Mouse (Mus musculus) heart, postnatal 14 days (tissue): ENCODE results near the gene Shisa5. TPM values are rescaled to one million over a fixed set of nuclear protein-coding genes. Genes with fewer than 3 reads are reported as not detected.
A peak's percentile ranks its signal among the peaks of the same experiment; 100 is the strongest.

Experiments used
- DNase-seq, 2 experiments: peaks; one replicate each; pipeline ENCODE4 v3.0.0; 2021 to 2022
- intact Hi-C: fragments of 180-260 bp; cut with DNase I; formaldehyde crosslinking; loops from one replicate; pipeline ENCODE4 v1.15.1; 2025
- long read RNA-seq, 2 experiments: library from polyadenylated mRNA; stranded (forward); transcript quantifications; one replicate each; pipeline ENCODE4 v2.0.0; 2021
- total RNA-seq, 2 experiments: library from RNA; stranded (reverse); gene quantifications; 2 replicates each; pipeline ENCODE4 v1.2.3; 2021

The Shisa5 gene
- 10 to 100 TPM; 49.5 to 50.0 TPM for total RNA-seq
- long read RNA-seq, experiment 1, transcript Shisa5-201 (6 exons, 1,834 nt), result major isoform, 85 of 117 reads
- long read RNA-seq, experiment 1, transcript Shisa5-202 (6 exons, 1,910 nt), result minor isoform, 25 of 117 reads
- long read RNA-seq, experiment 1, partial matches to known transcripts, result 1 of 117 reads
- long read RNA-seq, experiment 1, other reads (novel, unspliced or antisense), result 2 of 117 reads
- long read RNA-seq, experiment 2, transcript Shisa5-202 (6 exons, 1,910 nt), result minor isoform, 14 of 92 reads
- long read RNA-seq, experiment 2, transcript Shisa5-201 (6 exons, 1,834 nt), result major isoform, 71 of 92 reads
- long read RNA-seq, experiment 2, partial matches to known transcripts, result 1 of 92 reads
- long read RNA-seq, experiment 2, other reads (novel, unspliced or antisense), result 5 of 92 reads

DNA sequence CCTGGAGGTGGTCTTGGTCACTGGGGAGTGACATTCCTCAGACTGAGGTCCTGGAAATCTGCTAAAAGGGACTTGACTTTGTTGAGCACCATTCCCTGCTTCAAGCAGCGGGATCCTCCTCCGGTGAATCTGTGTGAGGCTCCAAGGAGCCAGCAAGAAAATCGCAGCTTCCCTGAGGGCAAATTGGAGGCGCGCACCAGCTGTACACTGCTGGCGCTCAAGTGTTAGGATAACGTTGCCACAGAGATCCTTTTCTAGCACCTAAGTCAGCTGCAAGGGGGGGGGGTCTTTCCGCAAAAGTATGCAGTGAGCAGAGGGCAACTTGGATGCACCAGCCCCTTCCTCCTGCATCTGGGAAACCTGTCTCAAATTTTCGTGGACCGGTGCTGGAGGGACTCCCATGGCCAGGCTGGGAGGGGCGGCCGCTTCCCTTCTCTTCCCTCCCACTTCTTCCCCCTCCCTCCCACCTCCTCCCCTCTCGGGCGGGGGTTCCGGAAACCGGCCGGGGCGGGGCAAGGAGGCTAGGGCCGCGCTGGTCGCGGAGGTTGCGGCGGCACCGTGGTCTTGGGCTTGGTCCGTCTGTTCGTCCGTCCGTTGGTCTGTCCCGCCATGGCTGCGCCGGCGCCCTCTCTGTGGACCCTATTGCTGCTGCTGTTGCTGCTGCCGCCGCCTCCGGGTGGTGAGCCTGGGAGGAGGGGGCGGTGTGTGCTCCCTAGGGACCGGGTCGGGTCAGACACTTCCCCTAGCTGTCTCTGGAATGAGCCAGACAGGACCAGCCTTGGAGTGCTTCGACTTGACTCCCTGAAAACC is at the start of gene Shisa5:
TSS of gene Shisa5 (plus strand) at position 480 of the 810 bp plus-strand sequence.
- intact Hi-C loops, result no loop called here
- DNase-seq, result peak; percentile 88 to 89

DNA sequence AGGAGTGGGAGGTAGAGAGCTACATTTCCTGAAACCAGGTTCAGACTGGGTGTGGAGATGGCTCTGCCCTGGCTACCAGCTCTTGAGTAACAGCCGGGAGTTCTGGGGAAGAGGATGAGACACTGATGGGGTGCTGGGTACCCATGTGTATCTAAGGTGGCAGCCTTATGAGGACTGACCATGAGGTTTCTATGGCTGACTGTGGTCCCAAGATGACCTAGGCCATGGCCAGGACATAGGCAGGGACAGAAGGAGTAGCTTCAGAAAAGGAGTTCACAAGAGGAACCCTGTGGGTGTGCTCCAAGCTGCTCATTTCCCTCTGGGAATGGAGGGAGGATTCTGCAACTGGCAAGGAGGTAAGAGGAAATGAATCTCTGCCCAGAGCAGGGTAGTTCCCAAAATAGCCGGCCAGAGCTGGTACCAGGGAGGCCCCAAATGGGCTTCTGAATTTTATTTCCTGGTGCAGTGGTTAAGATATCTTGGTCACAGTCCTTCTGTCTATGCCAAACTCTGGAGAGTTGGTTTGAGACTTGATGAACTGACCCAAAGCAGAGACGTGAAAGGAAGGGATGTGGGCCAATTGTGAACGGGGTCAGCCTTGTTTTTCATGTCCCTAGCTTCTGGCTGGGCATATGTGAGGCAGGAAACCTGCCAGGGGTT is 48.4 kb upstream of the Shisa5 start:
- peak; percentile 23 to 51 for DNase-seq
- intact Hi-C loops, result loop anchor here (5.0 kb wide), 1 partner anchor 53 kb away; the partner anchor contains the start of gene Uqcrc1

DNA sequence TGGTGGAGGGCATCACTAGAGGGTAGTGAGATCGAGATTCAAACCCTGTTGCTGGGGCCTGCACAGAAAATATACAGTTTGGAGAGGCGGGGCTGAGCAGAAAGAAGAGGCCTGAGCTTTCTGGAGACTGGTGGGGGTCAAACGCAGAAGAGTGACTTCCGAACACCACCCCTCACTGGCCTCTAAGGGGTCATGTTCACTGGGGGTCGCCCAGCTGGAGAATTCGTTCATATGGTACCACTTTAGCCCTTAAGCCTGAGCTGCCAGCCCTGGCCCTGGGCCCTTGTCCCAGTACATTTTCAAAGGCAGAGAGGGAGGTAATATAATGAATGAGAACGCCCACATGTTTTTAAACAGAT is 47.9 kb upstream of the Shisa5 start:
- DNase-seq, result peak in 1 of 2 experiments; percentile 13
- intact Hi-C loops, result loop anchor here (5.0 kb wide), 1 partner anchor 53 kb away; the partner anchor contains the start of gene Uqcrc1

DNA sequence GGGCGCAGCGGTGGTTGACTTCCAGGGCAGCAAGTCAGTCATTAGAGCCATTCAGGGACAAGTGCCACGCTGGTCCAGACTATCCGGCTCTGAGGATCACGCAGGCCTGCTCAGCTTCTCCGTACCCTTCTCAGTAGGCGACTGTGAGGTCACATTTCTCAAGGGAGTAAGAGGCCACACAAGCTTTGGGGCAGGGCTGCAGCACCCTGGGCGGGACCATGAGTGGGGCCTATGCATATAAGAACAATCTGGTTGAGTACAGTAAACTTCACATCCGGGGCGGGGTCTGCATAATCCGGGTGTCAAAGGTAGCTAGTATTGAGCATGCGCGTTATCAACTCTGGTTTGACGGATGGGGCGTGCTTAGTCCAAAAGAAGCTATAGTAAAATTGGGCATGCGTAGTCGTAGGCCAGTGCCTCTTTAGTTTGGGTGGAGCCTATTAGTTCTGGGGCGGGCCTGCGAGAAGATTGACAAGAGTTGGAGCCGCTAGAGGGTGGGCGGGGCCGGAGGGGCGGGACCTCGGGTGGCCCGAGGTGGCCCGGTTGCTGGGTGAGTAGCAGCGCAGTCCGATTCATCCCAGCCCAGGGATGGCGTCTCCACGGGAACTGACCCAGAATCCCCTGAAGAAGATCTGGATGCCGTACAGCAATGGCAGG is 46.8 kb upstream of the Shisa5 start, which contains the start of gene Pfkfb4:
TSS of gene Pfkfb4 (plus strand) at position 351 of the 657 bp plus-strand sequence.
- peak; percentile 89 to 93 for DNase-seq
- intact Hi-C loops, result loop anchor here (5.0 kb wide), 1 partner anchor 54 kb away; the partner anchor contains the start of gene Uqcrc1

DNA sequence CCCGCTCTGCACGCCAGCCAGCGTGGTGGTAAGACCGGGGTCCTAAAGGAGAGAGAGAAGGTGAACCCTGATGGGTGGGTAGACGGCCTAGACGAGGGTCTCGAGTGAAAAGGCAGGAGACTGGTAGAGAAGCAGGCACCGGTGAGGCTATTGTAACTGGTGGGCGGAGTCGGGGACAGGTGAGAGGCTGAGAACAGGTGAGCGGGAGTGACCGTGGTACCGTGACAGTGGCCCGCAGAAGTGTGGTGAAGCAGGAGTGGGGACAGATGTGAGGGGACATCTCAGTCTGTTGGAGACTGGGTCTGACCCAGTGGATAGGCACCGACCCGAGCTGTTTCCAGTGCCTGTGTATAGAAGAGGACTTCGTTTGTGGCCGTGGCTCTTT is 46.3 kb upstream of the Shisa5 start:
- intact Hi-C loops, result loop anchor here (5.0 kb wide), 1 partner anchor 55 kb away; the partner anchor contains the start of gene Uqcrc1

DNA sequence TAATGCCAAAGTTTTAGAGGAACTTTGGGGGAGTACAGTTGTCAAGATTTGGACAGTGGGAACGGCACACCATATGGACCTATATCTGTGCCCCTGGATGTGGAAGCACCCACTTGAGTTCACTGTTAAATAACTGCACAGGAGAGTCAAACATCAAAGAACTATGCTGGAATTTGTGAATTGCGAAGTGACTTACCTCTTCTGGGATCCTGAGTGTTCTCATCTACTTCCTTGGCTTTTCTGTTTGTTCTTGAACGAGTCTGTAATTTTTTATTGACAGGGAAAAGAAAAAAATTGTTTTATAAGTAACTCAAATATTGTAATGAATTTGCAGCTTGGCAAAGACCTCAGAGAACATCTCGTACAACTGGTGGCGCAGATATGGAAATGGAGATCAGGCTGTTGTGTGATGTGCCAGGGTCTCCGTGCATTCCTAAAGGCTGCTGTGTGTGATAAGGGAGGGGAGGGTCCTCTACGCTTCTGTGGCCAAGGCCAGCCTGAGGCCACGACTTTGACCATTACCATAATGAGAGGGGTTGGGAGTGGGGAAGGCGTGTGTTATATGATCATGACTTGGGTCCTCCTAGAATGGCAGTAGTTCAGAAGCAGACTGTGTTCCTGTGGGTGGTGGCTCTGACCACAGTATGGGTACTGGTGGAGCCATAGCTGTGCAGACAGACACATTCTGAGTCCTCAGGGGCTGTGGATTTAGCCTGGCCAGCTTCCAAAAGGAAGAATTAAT is 45.6 kb upstream of the Shisa5 start:
- no peak for DNase-seq
- intact Hi-C loops, result loop anchor here (5.0 kb wide), 1 partner anchor 55 kb away; the partner anchor contains the start of gene Uqcrc1

More for the DNA sequence above, 46.3 kb upstream of the Shisa5 start:
- DNase-seq, result no peak

DNA sequence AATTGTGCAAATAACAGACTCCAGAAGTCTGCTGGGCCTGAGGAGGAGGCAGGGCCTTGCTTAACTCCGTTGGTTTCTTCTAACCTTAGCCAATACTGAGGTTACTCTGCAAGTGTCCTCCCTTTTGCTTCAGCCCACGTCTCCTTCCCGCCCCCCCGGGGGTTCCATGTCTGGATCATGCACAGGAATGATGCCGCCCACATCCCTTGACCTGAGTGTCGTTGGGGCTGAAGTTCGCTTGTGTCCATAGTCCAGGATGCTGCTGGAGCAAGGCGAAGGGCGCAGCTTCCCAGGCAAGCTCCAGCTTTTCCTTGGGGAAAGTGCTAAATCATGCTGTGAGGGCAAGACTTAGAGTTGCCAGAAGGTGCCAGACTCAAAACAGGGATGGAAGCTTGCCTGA is 42.0 kb upstream of the Shisa5 start:
- DNase-seq, result no peak
- intact Hi-C loops, result no loop called here

DNA sequence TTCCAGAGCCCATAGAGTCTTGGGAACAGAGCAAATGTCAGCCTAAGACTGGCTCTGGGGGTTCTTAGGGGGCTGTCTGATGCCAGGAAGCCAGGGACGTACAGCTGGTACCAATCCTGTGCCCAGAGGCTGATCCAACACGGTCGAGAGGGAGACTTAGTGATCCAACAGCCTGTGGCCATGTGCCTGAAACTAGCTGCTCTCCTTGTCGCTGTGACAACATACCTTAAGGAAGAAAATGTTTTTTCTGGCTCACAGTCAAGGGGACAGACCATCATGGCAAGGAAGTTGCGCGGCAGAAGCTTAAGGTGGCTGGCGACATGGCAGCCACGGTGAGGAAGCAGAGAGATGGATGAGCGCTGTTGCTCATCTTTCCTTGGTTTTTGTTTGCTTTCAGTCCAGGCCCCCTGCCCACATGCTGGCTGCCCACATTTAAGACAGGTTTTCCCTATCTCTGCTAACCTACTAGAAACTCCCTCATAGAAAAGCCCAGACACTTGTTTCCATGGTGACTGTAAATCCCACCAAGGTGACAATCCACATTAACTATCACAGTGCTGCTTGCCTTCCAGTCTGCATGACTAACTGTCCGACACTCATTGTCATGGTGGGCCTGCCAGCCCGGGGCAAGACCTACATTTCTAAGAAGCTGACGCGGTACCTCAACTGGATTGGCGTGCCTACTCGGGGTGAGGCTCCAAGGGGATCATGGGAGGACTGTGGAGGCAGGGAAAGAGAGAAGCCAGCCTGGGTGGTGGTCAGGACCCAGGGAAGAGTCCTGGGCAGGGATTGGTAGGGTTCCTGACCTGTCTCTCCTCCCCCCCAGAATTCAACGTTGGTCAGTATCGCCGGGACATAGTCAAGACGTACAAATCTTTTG is 39.8 kb upstream of the Shisa5 start:
- DNase-seq, result no peak
- intact Hi-C loops, result no loop called here

DNA sequence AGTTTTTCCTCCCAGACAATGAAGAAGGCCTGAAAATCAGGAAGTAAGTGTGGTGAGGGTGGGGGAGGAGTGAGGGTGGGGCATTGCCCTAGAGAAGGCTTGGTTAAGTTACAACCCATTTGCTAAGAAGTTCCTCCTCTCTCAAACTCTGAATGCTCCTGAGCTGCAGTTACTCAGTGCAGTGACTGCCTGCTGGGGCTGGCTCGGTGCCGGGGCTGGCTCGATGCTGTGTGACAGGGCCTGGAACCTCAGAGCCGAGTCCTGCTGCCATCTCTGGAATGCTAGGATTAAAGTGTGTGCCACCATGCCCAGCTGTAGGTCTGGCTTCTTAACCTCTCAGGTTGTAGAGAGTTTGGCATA is 39.2 kb upstream of the Shisa5 start:
- no peak for DNase-seq
- intact Hi-C loops, result no loop called here

DNA sequence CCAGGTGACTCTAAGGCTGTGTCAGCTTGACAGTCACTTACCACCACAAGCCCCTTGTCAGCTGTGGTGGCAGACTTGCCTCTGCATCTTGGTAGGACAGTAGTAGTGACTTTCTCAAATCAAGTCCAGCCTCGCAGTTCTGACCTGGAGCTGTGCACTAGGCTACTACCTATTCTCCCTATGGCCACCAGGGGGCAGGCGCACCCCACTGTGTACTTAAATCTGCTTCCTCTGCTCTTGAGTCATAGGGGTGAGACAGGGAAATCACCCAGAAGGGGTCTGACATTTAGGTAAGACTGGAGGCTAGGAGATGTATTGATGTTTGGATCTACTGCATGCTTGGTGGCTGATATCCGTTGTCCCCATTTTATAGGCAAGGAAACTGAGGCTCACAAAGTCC is 37.6 kb upstream of the Shisa5 start:
- intact Hi-C loops, result loop anchor here (1.0 to 10.0 kb wide), 3 partner anchors 59 to 864 kb away; partner anchors contain the start of gene Trex1
- peak; percentile 66 to 76 for DNase-seq

DNA sequence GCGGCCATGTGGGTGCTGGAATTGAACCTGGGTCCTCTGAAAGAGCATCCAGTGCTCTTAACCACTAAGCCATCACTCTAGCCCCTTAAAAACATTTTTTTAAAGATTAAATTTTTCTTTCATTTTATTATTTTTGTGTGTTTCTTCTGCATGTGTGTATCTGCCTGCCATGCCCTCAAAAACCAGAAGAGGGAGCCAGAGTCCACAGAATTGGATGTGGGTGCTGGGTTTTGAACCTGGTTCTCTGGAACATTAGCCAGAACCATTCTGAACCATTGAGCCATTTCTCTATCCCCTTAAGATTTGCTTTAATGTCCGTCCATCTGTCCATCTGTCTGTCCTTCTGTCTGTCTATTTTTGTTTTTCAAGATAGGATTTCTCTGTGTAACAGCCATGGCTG is 35.2 kb upstream of the Shisa5 start:
- intact Hi-C loops, result loop anchor here (1.0 to 10.0 kb wide), 4 partner anchors 57 to 862 kb away; no protein-coding TSS in a partner anchor
- DNase-seq, result peak; percentile 56 to 64

DNA sequence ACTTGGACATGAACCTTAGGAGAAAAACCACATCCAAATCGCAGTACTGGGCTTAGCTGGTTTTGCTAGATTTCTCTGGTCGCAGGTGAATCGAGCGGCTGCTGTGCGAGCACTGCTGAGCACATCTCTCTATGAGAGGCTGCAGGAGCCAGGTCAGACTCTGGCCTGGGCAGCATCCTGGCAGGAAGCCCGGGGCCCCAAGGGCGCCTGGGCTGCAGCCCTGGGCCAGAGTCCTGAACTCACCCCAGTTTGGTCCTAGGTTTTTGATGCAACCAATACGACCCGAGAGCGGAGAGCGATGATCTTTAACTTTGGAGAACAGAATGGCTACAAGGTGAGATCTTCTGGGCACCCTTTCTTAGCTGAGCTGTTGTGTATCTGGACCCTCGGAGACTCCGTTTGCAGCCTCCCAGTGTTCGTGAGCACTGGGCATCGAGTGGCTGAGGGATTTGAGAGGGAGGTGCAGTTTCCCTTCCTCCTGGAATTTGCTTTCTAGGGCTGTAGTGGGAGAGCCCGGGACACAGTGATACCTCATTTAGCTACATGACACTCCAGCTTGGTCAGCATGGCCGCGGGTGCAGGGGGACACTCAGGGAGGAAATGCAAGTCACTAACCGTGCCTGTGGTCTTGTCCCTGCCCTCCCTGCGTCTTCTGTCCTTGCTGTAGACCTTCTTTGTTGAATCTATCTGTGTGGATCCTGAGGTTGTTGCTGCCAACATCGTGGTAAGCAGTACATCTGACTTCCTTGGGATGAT is 31.2 kb upstream of the Shisa5 start:
- intact Hi-C loops, result loop anchor here (10.0 kb wide), 2 partner anchors 598 to 858 kb away; no protein-coding TSS in a partner anchor
- DNase-seq, result no peak

DNA sequence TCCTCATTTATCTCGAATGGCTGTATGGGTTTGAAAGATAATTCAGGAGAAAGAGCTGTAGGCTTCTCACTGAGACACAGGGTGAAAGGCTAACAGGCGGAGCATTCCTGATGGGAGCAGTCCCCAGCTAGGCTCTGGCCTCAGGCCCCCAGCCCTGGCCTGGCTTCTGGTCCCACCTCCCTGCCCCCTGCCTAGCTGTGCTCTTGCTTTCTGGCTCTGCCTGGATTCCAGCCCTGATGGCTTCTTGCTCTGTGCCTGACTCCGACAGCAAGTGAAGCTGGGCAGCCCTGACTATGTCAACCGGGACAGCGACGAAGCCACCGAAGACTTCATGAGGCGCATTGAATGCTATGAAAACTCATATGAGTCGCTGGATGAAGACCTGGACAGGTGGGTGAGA is 30.3 kb upstream of the Shisa5 start:
- intact Hi-C loops, result loop anchor here (10.0 kb wide), 2 partner anchors 597 to 857 kb away; no protein-coding TSS in a partner anchor
- DNase-seq, result no peak

DNA sequence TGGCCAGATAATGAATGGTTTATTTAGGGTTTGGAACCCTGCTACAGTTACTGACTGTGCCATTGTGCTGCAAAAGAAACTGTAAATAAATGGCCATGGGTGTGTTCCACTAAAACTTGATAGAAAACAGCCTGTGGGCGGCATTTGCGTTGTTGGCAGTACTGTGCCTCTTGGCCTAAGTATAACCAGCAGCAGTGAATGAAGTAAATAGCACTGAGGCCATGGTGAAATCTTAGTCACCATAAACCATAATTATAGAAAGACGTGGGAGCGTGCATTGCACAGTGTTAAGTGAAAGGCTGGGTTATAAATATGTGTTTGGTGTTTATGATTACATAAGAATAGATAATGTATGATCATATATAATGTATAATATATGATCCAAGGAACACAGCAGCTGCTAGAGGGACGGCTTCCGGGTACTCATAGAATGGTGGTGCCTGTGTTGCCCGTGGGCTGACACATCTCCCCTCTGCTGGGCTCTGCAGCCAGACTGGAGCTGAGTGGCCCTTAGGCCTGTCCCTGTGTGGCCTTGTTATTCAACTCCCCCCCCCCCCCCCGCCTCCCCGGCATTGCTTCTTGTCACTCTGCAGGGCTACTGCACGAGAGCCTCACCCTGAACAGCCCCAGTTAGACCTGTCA is 29.2 kb upstream of the Shisa5 start:
- DNase-seq, result no peak
- intact Hi-C loops, result loop anchor here (10.0 kb wide), 2 partner anchors 596 to 856 kb away; no protein-coding TSS in a partner anchor

DNA sequence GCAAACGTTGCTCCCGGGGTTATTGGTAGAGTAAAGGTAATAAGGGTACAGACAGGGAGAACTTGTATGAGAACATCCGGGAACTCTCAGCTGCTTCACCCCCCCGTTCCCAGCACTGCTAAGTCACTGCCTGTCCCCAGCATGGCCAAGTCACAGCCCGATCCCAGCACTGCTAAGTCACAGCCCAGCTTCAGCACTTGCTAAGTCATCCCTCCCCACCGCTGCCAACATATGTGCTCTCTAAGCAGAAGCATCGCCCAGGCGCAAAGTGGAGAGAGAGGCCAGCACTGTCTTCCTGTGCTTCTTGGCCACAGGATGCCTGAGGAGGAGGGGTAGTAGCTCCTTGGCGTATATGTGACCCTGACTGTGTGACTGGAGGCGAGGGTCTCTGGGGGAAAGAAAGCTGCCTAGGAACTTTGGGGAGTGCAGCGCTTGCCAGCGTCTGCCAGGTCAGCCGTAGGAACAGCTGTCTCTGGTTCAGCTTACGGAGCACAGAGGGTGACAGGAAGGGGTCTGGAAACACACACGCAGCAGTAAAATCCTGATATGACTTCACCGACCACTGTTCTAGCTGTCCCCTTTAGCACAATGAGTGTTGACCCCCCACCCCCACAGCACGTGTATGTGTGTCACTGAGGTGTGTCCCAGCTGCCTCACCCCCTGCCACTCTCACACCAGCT is 28.6 kb upstream of the Shisa5 start:
- intact Hi-C loops, result loop anchor here (10.0 kb wide), 2 partner anchors 595 to 855 kb away; no protein-coding TSS in a partner anchor
- peak; percentile 54 to 56 for DNase-seq

DNA sequence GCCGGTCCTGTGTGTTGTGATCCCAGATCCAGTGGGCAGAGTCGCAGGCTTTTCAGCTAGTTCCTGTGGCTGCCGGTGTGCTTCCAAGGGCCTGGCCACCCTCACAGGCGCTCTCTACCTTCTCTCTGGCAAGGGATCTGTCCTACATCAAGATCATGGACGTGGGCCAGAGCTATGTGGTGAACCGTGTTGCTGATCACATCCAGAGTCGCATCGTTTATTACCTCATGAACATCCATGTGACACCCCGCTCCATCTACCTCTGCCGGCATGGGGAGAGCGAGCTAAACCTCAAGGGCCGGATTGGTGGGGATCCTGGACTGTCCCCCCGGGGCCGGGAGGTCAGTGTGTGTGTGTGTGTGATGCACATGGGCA is 28.1 kb upstream of the Shisa5 start:
- intact Hi-C loops, result no loop called here

More for the DNA sequence above, 28.1 kb upstream of the Shisa5 start:
- no peak for DNase-seq
